Mouse (Mus musculus): ENCODE measurements around the gene Ppp4r1. TPM values are rescaled to one million over a fixed set of nuclear protein-coding genes. Genes with fewer than 3 reads are reported as not detected.

Ppp4r1 gene
- total RNA-seq, 2 experiments from 2014 or later, result 41.7 to 48.5 TPM

DNA sequence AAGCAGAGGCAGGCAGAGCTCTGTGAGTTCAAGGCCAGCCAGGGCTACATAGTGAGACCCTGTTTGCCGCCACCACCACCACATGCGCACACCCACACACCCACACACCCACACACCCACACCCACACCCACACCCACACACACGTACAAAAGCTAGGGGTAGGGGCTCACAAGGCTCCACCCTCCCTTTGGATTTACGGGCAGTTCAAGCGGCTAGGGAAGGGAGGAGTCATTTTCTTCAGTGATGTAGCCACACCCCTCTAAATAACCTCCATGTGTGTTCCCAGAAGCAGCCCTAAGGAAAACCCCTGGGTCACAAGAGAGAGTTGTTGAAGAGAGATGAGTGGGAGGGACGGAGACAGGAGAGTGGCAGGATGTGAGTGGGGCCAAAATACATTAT lies 94.7 kb downstream of the Ppp4r1 start:
- no peak for DNase-seq (ENCODE audit: low spot score)
- intact Hi-C loops (cut with DNase I), result no loop called here

DNA sequence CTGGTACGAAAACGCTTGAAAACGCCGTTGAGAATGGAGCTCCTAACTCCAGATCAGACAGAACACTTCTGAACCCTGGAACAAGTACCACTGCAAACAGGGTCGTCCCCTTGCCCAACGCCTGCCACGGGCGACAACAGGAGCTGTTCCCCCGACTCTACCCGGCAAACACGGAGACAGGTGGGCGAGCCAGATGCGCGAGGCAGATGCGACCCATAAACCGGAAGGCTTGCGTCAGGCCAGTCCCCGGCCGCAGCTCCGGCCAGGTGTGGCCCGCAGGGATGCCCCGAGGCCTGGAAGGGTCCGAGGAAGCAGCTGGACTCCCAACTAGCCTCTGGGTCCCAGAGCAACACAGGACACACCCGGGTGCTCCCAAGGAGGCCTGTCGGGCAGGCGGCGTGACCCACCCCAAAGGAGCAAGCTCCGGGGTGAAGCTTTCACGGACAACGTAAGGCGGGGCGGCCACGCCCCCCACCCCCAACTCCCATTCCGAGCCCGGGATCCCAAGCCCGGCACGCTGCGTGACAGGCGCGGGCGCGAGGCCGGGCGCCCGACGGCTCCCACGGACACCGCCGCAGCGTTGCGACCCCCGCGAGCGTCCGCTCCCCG lies 101.8 kb downstream of the Ppp4r1 start:
- intact Hi-C loops (cut with DNase I), result loop anchor here (5.0 kb wide), 1 partner anchor 33 kb away; no protein-coding TSS in a partner anchor
- DNase-seq (ENCODE audit: low spot score), result peak; percentile 25

DNA sequence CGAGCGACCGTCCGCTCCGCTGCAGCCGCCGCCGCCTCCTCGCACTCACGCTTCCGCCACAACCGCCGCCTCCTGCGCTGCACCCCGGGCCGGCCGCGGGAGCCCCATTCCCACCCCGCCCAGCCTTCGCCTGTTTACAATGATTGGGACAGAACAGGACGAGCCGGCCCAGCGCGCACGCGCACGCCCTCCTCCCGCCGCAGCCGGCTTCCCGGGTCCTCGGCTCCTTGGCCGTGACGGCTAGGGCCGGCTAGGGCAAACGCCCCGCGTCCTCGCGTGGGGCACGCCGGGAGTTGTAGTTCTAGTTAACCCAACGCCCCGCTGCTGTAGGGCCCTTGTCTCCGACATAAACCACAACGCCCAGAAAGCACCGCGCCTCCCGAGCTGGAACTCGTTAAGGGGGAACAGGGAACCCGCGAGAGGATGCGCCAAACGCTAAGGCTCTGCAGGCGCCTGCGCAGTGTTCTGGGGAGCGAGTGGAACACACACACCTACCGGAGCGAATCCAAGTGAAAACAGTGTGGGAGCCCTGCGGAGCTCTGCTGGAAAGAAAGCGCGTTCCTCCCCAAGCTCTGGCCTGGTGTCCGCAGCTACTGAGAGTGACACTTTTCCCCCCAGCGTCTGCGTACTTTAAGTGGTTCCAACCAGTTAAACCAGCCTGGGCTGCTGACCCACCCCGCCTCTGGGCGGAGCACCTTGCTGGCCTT lies 102.5 kb downstream of the Ppp4r1 start:
- peak; percentile 100 for DNase-seq (ENCODE audit: low spot score)
- intact Hi-C loops (cut with DNase I), result loop anchor here (5.0 kb wide), 2 partner anchors 32 to 67 kb away; partner anchors contain the start of gene Twsg1

DNA sequence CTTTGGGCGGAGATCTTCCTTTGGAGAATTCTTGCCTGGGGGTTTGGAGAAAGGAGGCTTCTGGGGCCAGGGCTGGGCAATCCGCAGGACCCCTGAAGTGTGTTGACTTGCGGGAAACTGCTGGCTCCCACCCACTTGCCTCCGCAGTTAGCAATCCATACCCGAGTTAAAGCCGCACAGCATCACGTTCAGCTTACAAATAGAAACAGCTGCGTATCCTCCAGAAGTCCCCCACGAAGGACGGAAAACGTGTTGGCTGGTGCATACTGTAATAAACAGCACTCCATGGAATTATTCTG lies 103.0 kb downstream of the Ppp4r1 start:
- intact Hi-C loops (cut with DNase I), result loop anchor here (5.0 kb wide), 1 partner anchor 67 kb away; the partner anchor contains the start of gene Twsg1
- DNase-seq (ENCODE audit: low spot score), result no peak

DNA sequence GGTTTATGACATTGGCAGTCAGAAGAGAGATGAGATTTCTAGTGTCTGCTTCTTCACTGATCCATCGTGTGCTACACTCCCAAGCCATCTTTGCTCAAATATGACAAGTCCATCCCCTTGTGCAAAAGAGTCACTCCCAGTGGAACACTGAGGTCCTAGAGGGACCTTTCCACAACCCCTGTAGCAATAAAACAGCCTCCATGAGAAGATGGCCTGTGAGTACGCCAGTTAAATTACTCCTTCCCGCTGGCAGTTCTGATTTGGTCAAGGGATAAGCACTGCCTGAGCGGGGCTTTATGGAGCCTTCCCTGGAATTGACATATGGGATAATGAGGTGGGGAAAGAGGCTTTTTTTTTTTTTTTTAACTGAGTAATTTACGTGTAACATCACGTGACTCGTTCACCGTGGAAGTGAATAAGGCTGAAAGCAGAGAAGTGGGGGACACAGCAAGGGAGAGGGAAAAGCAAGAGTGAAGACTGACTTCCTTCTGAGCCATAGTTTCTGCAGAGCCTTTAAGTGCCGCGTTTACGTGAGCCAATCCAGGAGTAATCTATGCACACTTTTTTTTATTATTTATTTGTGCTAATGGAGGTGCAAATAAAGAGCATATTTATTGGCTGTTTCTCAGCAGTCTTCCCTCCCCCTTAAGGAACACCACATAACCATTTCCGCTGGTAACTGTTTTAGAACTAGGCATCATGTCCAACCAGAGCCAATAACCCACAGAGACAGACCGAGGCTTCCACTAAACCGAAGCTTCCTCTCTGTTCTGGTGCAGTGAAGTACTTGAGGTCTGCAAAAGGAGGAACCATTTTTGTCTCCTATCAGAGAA lies 103.5 kb downstream of the Ppp4r1 start, which contains the start of gene Ralbp1:
Ralbp1 (minus strand) TSS at position 102 of the 833 bp plus-strand sequence.
- DNase-seq (ENCODE audit: low spot score), result no peak

DNA sequence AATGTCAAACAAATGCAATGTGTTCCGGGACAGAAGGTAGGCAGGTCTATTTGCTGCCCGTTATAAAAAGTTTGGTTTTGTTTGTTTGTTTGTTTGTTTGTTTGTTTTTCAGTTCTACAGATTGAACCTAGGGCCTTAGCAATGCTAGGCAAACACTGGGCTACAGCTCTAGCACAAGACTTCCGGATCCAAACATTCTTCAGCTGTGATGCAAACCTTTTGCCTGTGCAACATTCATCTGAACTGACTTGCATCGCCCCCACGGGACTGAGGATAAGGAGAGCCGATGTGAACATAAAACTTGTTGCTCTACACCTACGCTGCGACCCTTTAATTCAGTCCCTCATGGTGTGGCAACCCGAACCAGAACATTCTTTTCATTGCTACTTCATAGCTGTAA lies 104.2 kb downstream of the Ppp4r1 start:
- intact Hi-C loops (cut with DNase I), result loop anchor here (5.0 kb wide), 1 partner anchor 66 kb away; the partner anchor contains the start of gene Twsg1

More for the DNA sequence above, 103.5 kb downstream of the Ppp4r1 start, which contains the start of gene Ralbp1:
- intact Hi-C loops (cut with DNase I), result loop anchor here (5.0 kb wide), 1 partner anchor 66 kb away; the partner anchor contains the start of gene Twsg1

DNA sequence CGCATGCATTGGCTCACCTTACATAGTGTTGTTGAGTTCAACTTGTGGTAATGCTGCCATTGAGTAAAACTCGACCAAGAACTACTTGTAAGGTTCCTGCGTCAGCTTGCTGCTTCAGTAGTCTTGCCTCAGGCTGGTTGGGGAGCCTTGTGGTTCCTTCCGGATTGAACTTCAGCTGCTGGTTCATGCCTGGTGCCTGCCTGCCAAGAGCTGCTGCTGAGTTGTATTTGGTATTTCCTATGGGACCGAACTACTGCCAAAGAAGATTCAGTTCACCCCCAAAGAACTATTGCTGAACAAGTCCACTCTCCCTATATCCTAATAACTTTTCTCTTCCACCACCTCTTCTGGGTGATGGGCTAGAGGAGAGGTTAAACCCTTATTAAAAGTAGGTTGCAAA lies 107.1 kb downstream of the Ppp4r1 start:
- DNase-seq (ENCODE audit: low spot score), result no peak
- intact Hi-C loops (cut with DNase I), result loop anchor here (5.0 kb wide), 1 partner anchor 63 kb away; the partner anchor contains the start of gene Twsg1

More for the DNA sequence above, 104.2 kb downstream of the Ppp4r1 start:
- no peak for DNase-seq (ENCODE audit: low spot score)

Other genes with a start within 250 kb of the Ppp4r1 start
- gene Tmem232, start 241.8 kb upstream of the Ppp4r1 start, total RNA-seq (2021), result not detected
- gene Vapa, start 169.0 kb upstream of the Ppp4r1 start, total RNA-seq (2021), result 10 to 100 TPM; 86.2 to 88.8 TPM
- gene Txndc2, start 140.4 kb upstream of the Ppp4r1 start, total RNA-seq (2021), result not detected
- 10 to 100 TPM; 18.9 to 19.2 TPM for gene Rab31, start 9.8 kb upstream of the Ppp4r1 start, total RNA-seq (2021)
- 10 to 100 TPM; 37.8 to 38.6 TPM for gene Ralbp1, start 103.2 kb downstream of the Ppp4r1 start, total RNA-seq (2021)
- gene Twsg1, start 168.7 kb downstream of the Ppp4r1 start, total RNA-seq (2021), result 10 to 100 TPM; 72.8 to 76.8 TPM